Comparison of ENCODE assay signal across 10 mouse cellular contexts in genomic region chr2:147364982-147365907, GRCm38 (mm10). TPM values are rescaled to one million over a fixed set of nuclear protein-coding genes. Genes with fewer than 3 reads are reported as not detected.
DNase-seq lines count a peak whose midpoint lies in the region; ATAC-seq and TF ChIP-seq lines count a peak whose summit lies in the region.
"Had no signal": no experiment of that assay in that cellular context is flagged by ENCODE, and none has a peak within 500 bp of the region (broad histone marks: within the 10 kb centered on the region; RNA-seq: fewer than 3 reads in every experiment).

No protein-coding gene starts in this region.

- H3K4me3 ChIP-seq in heart, embryonic 14.5 days (ENCODE audit: control insufficient read depth in 1 of 2, insufficient read depth in 1 of 2, low read depth in 1 of 2, low read length in 2 of 2), result peak overlapping the region; percentile 28 to 34
- H3K4me3 ChIP-seq in hindbrain, embryonic 11.5 days (ENCODE audit: low read depth, low read length), result peak overlapping the region; percentile 25
- peak overlapping the region; percentile 25 for H3K4me3 ChIP-seq in midbrain, embryonic 16.5 days (ENCODE audit: low read depth, low read length)
- H3K4me3 ChIP-seq: myocyte had no signal

- H3K27me3 ChIP-seq in heart, embryonic 14.5 days (ENCODE audit: control insufficient read depth, insufficient read depth, low read length), result peaks cover 94% of the 10 kb centered on the region
- H3K27me3 ChIP-seq in hindbrain, embryonic 11.5 days (ENCODE audit: control insufficient read depth, insufficient read depth, low read length), result peaks cover 91% of the 10 kb centered on the region
- H3K27me3 ChIP-seq in midbrain, embryonic 16.5 days (ENCODE audit: control insufficient read depth, insufficient read depth, low read depth, low read length), result peaks cover 72% of the 10 kb centered on the region

- under 1% methylated on average over 70 of the region's 80 CpGs for WGBS in heart, embryonic 14.5 days
- 1% methylated on average over 53 of the region's 80 CpGs for WGBS in hindbrain, embryonic 11.5 days
- under 1% methylated on average over 74 of the region's 80 CpGs for WGBS in midbrain, embryonic 16.5 days

- H3K4me2 ChIP-seq in heart, embryonic 14.5 days (ENCODE audit: low read length), result peak overlapping the region; percentile 56
- peak overlapping the region; percentile 25 for H3K4me2 ChIP-seq in hindbrain, embryonic 11.5 days (replicated peaks; ENCODE audit: low read depth, low read length)
- H3K4me2 ChIP-seq in midbrain, embryonic 16.5 days (ENCODE audit: low read length), result peak overlapping the region; percentile 49

- peaks cover 0 to 13% of the 10 kb centered on the region in 2 experiments; a peak in 2 of 4 replicates for H3K4me1 ChIP-seq in heart, embryonic 14.5 days (ENCODE audit: control insufficient read depth in 2 of 2, insufficient read depth in 2 of 2, low read length in 2 of 2)
- H3K4me1 ChIP-seq in hindbrain, embryonic 11.5 days (replicated peaks; ENCODE audit: control insufficient read depth, insufficient read depth, low read length), result 0 out of 2 replicates have a peak, but pooled peaks cover 3% of the 10 kb centered on the region
- H3K4me1 ChIP-seq in midbrain, embryonic 16.5 days (ENCODE audit: control insufficient read depth, insufficient read depth, low read length), result peaks cover 6% of the 10 kb centered on the region; the same call in 1 of the 2 replicates

- H3K36me3 ChIP-seq in heart, embryonic 14.5 days (ENCODE audit: control insufficient read depth, insufficient read depth, low read length), result no peaks in the 10 kb centered on the region
- H3K36me3 ChIP-seq in hindbrain, embryonic 11.5 days (ENCODE audit: control insufficient read depth, insufficient read depth, low read length), result no peaks in the 10 kb centered on the region
- H3K36me3 ChIP-seq in midbrain, embryonic 16.5 days (ENCODE audit: control insufficient read depth, insufficient read depth, low read length), result no peaks in the 10 kb centered on the region

- TF ChIP-seq POLR2A in brain, embryonic 14.5 days (IDR thresholded peaks at IDR 0.05; ENCODE audit: borderline replicate concordance, extremely low read depth, insufficient read depth, insufficient read length, poor library complexity, severe bottlenecking), result no peak

- DNase-seq in heart, postnatal 10 days, result no peak
- DNase-seq in brain, embryonic 14.5 days (ENCODE audit: low read depth), result peak; percentile 19
- DNase-seq in hindbrain, embryonic 11.5 days (ENCODE audit: low spot score), result peak; percentile 63
- no peak for DNase-seq in MN1 (ENCODE audit: low spot score)
- no peak for DNase-seq in left cerebral cortex, postnatal 4 days

- TF ChIP-seq CTCF in brain, embryonic 14.5 days (IDR thresholded peaks at IDR 0.05; ENCODE audit: borderline replicate concordance, extremely low read depth, insufficient read depth, insufficient read length), result no peak

- no peaks in the 10 kb centered on the region for H3K9me3 ChIP-seq in heart, embryonic 14.5 days (ENCODE audit: control insufficient read depth, low read length)
- H3K9me3 ChIP-seq in hindbrain, embryonic 11.5 days (ENCODE audit: control insufficient read depth, low read length), result no peaks in the 10 kb centered on the region
- H3K9me3 ChIP-seq in midbrain, embryonic 16.5 days (replicated peaks; ENCODE audit: control insufficient read depth, low read length, poor library complexity, severe bottlenecking), result no peaks in the 10 kb centered on the region

- intact Hi-C loops in heart, postnatal 10 days (cut with DNase I), result loop anchor here (5.0 kb wide), 1 partner anchor 372 kb away; no protein-coding TSS in a partner anchor
- intact Hi-C loops in left cerebral cortex, postnatal 4 days (cut with DNase I), result loop anchor here (10.0 kb wide), 1 partner anchor 670 kb away; no protein-coding TSS in a partner anchor

- peak; percentile 22; the same call in 1 of the 2 replicates for ATAC-seq in heart, embryonic 14.5 days (ENCODE audit: insufficient number of reproducible peaks, insufficient read depth, low FRiP score, low read depth)
- ATAC-seq in hindbrain, embryonic 11.5 days (ENCODE audit: low FRiP score), result peak; percentile 59; the same call in 1 of the 2 replicates
- peak; percentile 46 for ATAC-seq in midbrain, embryonic 16.5 days
- no peak for ATAC-seq in erythroid progenitor cell, adult 5-6 weeks (replicated peaks; ENCODE audit: low FRiP score, poor library complexity, severe bottlenecking)
- ATAC-seq: Patski had no signal

- no peak overlapping the region for H3K27ac ChIP-seq in heart, embryonic 14.5 days (replicated peaks in 1 of 2; ENCODE audit: control insufficient read depth in 1 of 2, insufficient read depth in 1 of 2, low read depth in 2 of 2, low read length in 2 of 2)
- H3K27ac ChIP-seq in hindbrain, embryonic 11.5 days (ENCODE audit: low read depth, low read length), result no peak overlapping the region
- H3K27ac ChIP-seq in midbrain, embryonic 16.5 days (ENCODE audit: low read length), result no peak overlapping the region

- 0 out of 2 replicates have a peak overlapping the region, but pooled peaks have one; percentile 2 for H3K9ac ChIP-seq in heart, embryonic 14.5 days (ENCODE audit: low read length)
- no peak overlapping the region for H3K9ac ChIP-seq in hindbrain, embryonic 11.5 days (ENCODE audit: low read depth, low read length)
- H3K9ac ChIP-seq in midbrain, embryonic 16.5 days (ENCODE audit: low read depth, low read length), result no peak overlapping the region

RNA-seq across cellular contexts. Expression of gene Pax1, which starts 3.5 kb away (rescaled TPM):
- polyA plus RNA-seq in heart, embryonic 14.5 days (2014; fragmentation: Nextera tagmentation; extraction: Ambion mirVana), result not detected in 2 replicates
- total RNA-seq in heart, postnatal 10 days (2021), result not detected
- polyA plus RNA-seq in brain, embryonic 14.5 days (2012; rRNA removed), result 0.55 and 0.85 TPM in 2 replicates
- 1.9 and 2.5 TPM in 2 replicates for polyA plus RNA-seq in hindbrain, embryonic 11.5 days (2014; fragmentation: Nextera tagmentation; extraction: Ambion mirVana)
- polyA plus RNA-seq in midbrain, embryonic 16.5 days (2015; fragmentation: Nextera tagmentation; extraction: Ambion mirVana), result not detected in 2 replicates
- not detected in 2 replicates for total RNA-seq in erythroid progenitor cell, adult 5-6 weeks (2015; ENCODE audit: low replicate concordance)
- total RNA-seq in erythroid progenitor cell, adult 5-6 weeks (2017; ENCODE audit: low replicate concordance), result not detected in 2 replicates
- total RNA-seq in left cerebral cortex, postnatal 4 days (2021), result not detected
- polyA plus RNA-seq: myocyte, Patski had no signal

Comparison
In these comparisons a context has a peak if more than half of its experiments do, and no peak if none do; other contexts are left out.
1. DNase-seq: peak in brain, embryonic 14.5 days (single experiment) and hindbrain, embryonic 11.5 days (single experiment); none in heart, postnatal 10 days (0 of 2), MN1 (single experiment) and left cerebral cortex, postnatal 4 days (single experiment).
2. Peak in every context shown above with its lines, with median percentiles within 50 percentile points of each other: H3K4me2 ChIP-seq and H3K4me3 ChIP-seq.